Mouse (Mus musculus) stomach, postnatal 0 days (tissue): ENCODE data around the gene Ankrd13b. TPM values are rescaled to one million over a fixed set of nuclear protein-coding genes. Genes with fewer than 3 reads are reported as not detected.
A peak's percentile ranks its signal among the peaks of the same experiment; 100 is the strongest.

Experiments used
- ATAC-seq: fragments of 200-750 bp; cut with Nextera tagmentation; 2 replicates; pipeline ENCODE4 v1.8.0; 2017; ENCODE audit not compliant: low FRiP score, low TSS enrichment
- DNase-seq: peaks from one replicate; pipeline ENCODE4 v3.0.0-alpha.2; 2016; ENCODE audit warnings: low spot score
- H3K27ac ChIP-seq: fragments of 300-500 bp; sonication (generic); replicated peaks from 2 replicates; pipeline ENCODE4 v1.5.1; 2014; ENCODE audit warnings: mild to moderate bottlenecking, control low read depth
- H3K27me3 ChIP-seq: fragments of 300-500 bp; sonication (generic); 2 replicates; pipeline ENCODE4 v1.6.1; 2014; ENCODE audit warnings: low read length; ENCODE audit not compliant: control insufficient read depth, insufficient read depth
- H3K36me3 ChIP-seq: fragments of 300-500 bp; sonication (generic); 2 replicates; pipeline ENCODE4 v1.6.1; 2014; ENCODE audit warnings: low read length, mixed read lengths; ENCODE audit not compliant: control insufficient read depth, insufficient read depth
- H3K4me1 ChIP-seq: fragments of 300-500 bp; sonication (generic); replicated peaks from 2 replicates; pipeline ENCODE4 v1.6.1; 2014; ENCODE audit warnings: antibody characterized with exemption; ENCODE audit not compliant: control insufficient read depth, insufficient read depth
- H3K4me2 ChIP-seq: fragments of 300-500 bp; sonication (generic); replicated peaks from 2 replicates; pipeline ENCODE4 v1.6.1; 2014; ENCODE audit warnings: low read depth, mild to moderate bottlenecking, control low read depth, moderate library complexity
- H3K4me3 ChIP-seq: fragments of 300-500 bp; sonication (generic); 2 replicates; pipeline ENCODE4 v1.5.1; 2014; ENCODE audit warnings: low read depth, low read length, control low read depth
- H3K9ac ChIP-seq: fragments of 300-500 bp; sonication (generic); 2 replicates; pipeline ENCODE4 v1.6.1; 2014; ENCODE audit warnings: mild to moderate bottlenecking, low read length, control low read depth, mixed read lengths
- H3K9me3 ChIP-seq: fragments of 300-500 bp; sonication (generic); 2 replicates; pipeline ENCODE4 v1.6.1; 2016; ENCODE audit warnings: low read length; ENCODE audit not compliant: control insufficient read depth
- CTCF ChIP-seq: IDR thresholded peaks from 2 replicates; pipeline ENCODE4 v1.5.1; 2016; ENCODE audit warnings: antibody characterized with exemption, low read depth, mild to moderate bottlenecking, moderate library complexity
- EP300 ChIP-seq: optimal IDR thresholded peaks from 2 replicates; pipeline ENCODE3; 2016; ENCODE audit warnings: antibody characterized with exemption
- WGBS: fragments of 180-500 bp; shearing (Covaris S2); extraction: QIAGEN DNeasy Blood & Tissue Kit; methylation state at CpG from one replicate; pipeline ENCODE4 v1.1.7; 2014; 5-methylcytosine and 5-hydroxymethylcytosine counted together
- polyA plus RNA-seq: library from polyadenylated mRNA; unstranded; fragments of >200 nt; fragmentation: Nextera tagmentation; extraction: Ambion mirVana; gene quantifications from 2 replicates; pipeline ENCODE4 v1.2.1, GENCODE M21; 2015

Ankrd13b gene
- polyA plus RNA-seq, 1 experiment from 2014 or later = 2.4 TPM

- WGBS = 78% methylated on average over 3 of the region's 3 CpGs
Observed at GRCm38 (mm10) chr11:77525804-77526486, 36.5 kb upstream of the Ankrd13b start.

GRCm38 (mm10) chr11:77520601-77521529, 31.4 kb upstream of the Ankrd13b start:
- H3K4me3 ChIP-seq = no peak overlapping the region
- no peaks in the 10 kb centered on the region for H3K4me1 ChIP-seq
- no peak for TF ChIP-seq EP300
- TF ChIP-seq CTCF = no peak
- WGBS = 52% methylated on average over 5 of the region's 5 CpGs
- DNase-seq (no peak), ATAC-seq (no peak)
- no peak overlapping the region for H3K9ac ChIP-seq
- no peak overlapping the region for H3K27ac ChIP-seq
- H3K9me3 ChIP-seq = no peaks in the 10 kb centered on the region
- H3K27me3 ChIP-seq = no peaks in the 10 kb centered on the region
- H3K4me2 ChIP-seq = no peak overlapping the region
- H3K36me3 ChIP-seq = no peaks in the 10 kb centered on the region

More at GRCm38 (mm10) chr11:77525804-77526486, 36.5 kb upstream of the Ankrd13b start:
- DNase-seq = no peak
- H3K9ac ChIP-seq = no peak overlapping the region
- H3K9me3 ChIP-seq = no peaks in the 10 kb centered on the region
- no peak overlapping the region for H3K4me2 ChIP-seq
- TF ChIP-seq EP300 (no peak), CTCF (no peak)
- no peaks in the 10 kb centered on the region for H3K27me3 ChIP-seq
- H3K4me3 ChIP-seq = no peak overlapping the region
- ATAC-seq = no peak
- H3K4me1 ChIP-seq = no peaks in the 10 kb centered on the region
- H3K36me3 ChIP-seq = no peaks in the 10 kb centered on the region
- H3K27ac ChIP-seq = no peak overlapping the region

- no peaks in the 10 kb centered on the region for H3K27me3 ChIP-seq
- H3K36me3 ChIP-seq = no peaks in the 10 kb centered on the region
- ATAC-seq (no peak), DNase-seq (no peak)
- no peak within 1 kb of the TSS for H3K4me3 ChIP-seq
- 0 out of 2 replicates have a peak, but pooled peaks cover 2% of the 10 kb centered on the region for H3K4me1 ChIP-seq
- no peak for TF ChIP-seq EP300
- no peak for TF ChIP-seq CTCF
- no peak within 1 kb of the TSS for H3K4me2 ChIP-seq
- 0 out of 2 replicates have a peak within 1 kb of the TSS, but pooled peaks have one; percentile 8 for H3K27ac ChIP-seq
- no peaks in the 10 kb centered on the region for H3K9me3 ChIP-seq
- H3K9ac ChIP-seq = no peak within 1 kb of the TSS
- WGBS = 59% methylated on average over 5 of the region's 5 CpGs
Observed at GRCm38 (mm10) chr11:77519043-77519442, 29.6 kb upstream of the Ankrd13b start, which contains the start of gene Gm10392. Gene Gm10392, minus strand, starts transcription at chr11:77519198.

- H3K4me3 ChIP-seq = no peak overlapping the region
- DNase-seq (no peak), ATAC-seq (no peak)
- H3K36me3 ChIP-seq = no peaks in the 10 kb centered on the region
- no peaks in the 10 kb centered on the region for H3K27me3 ChIP-seq
- 84% methylated on average over 27 of the region's 27 CpGs for whole genome bisulfite sequencing
- no peak overlapping the region for H3K9ac ChIP-seq
- TF ChIP-seq CTCF (no peak), EP300 (no peak)
- H3K9me3 ChIP-seq = no peaks in the 10 kb centered on the region
- no peak overlapping the region for H3K4me2 ChIP-seq
- H3K27ac ChIP-seq = no peak overlapping the region
- H3K4me1 ChIP-seq = 0 out of 2 replicates have a peak, but pooled peaks cover 2% of the 10 kb centered on the region
Observed at GRCm38 (mm10) chr11:77518051-77518798, 28.7 kb upstream of the Ankrd13b start.

GRCm38 (mm10) chr11:77516553-77517425, 27.3 kb upstream of the Ankrd13b start:
- ATAC-seq = no peak
- 0 out of 2 replicates have a peak, but pooled peaks cover 5% of the 10 kb centered on the region for H3K4me1 ChIP-seq

More at GRCm38 (mm10) chr11:77516553-77517425, 27.3 kb upstream of the Ankrd13b start:
- no peak overlapping the region for H3K4me3 ChIP-seq
- H3K27ac ChIP-seq = no peak overlapping the region
- WGBS = 74% methylated on average over 5 of the region's 5 CpGs
- no peak for DNase-seq
- no peaks in the 10 kb centered on the region for H3K9me3 ChIP-seq
- H3K36me3 ChIP-seq = no peaks in the 10 kb centered on the region
- TF ChIP-seq EP300 = no peak
- no peaks in the 10 kb centered on the region for H3K27me3 ChIP-seq
- H3K9ac ChIP-seq = no peak overlapping the region
- H3K4me2 ChIP-seq = no peak overlapping the region
